Mouse (Mus musculus) olfactory bulb, adult 2 months (tissue): ENCODE measurements around the gene Hbq1a.

Source experiments
- CTCF ChIP-seq: fragments of 200-500 bp; IDR thresholded peaks from 2 replicates; pipeline ENCODE4 v1.5.1; 2012; ENCODE audit warnings: low read depth, mild to moderate bottlenecking, low read length, moderate library complexity; ENCODE audit not compliant: insufficient read depth
- POLR2A ChIP-seq: fragments of 200-500 bp; IDR thresholded peaks from 2 replicates; pipeline ENCODE4 v1.6.1; 2012; ENCODE audit warnings: mild to moderate bottlenecking, low read depth, low read length, moderate library complexity; ENCODE audit not compliant: insufficient read depth

- no peak for TF ChIP-seq CTCF
- no peak for TF ChIP-seq POLR2A
Observed at GRCm38 (mm10) chr11:32281416-32282144, 18.3 kb upstream of the Hbq1a start.
